Mouse (Mus musculus) liver, postnatal 0 days (tissue): ENCODE data around the gene Slc25a48.

Experiments used
- CTCF ChIP-seq: sonication (generic); IDR thresholded peaks from 2 replicates; pipeline ENCODE4 v1.5.1; 2016; ENCODE audit warnings: antibody characterized with exemption, low read depth
- EP300 ChIP-seq: IDR thresholded peaks from 2 replicates; pipeline ENCODE4 v1.6.1; 2016; ENCODE audit warnings: antibody characterized with exemption, low read depth, mild to moderate bottlenecking

GRCm38 (mm10) chr13:56450035-56450434 lies 11.9 kb downstream of the Slc25a48 start:
- no peak for TF ChIP-seq CTCF
- TF ChIP-seq EP300, result no peak
